In genomic region chr19:46961652-46962051, GRCm38 (mm10) we compare ENCODE assay signal across 1 mouse cellular context.
TF ChIP-seq lines count a peak whose summit lies in the region.

No protein-coding gene starts in this region.

TF ChIP-seq in CH12.LX, 34 proteins besides CTCF, POLR2A, EP300 and RAD21 (continued from another document):
- TF ChIP-seq NRF1 (IDR thresholded peaks at IDR 0.05; ENCODE audit: low read depth, low read length) (no peak; the same call in 1 of the 2 replicates), ZC3H11A (IDR thresholded peaks at IDR 0.05; ENCODE audit: low read depth, low read length) (no peak), BHLHE40 (IDR thresholded peaks at IDR 0.05; ENCODE audit: low read depth, low read length) (0 out of 2 replicates have a peak, but pooled peaks have one; percentile 40), SMC3 (IDR thresholded peaks at IDR 0.05; ENCODE audit: low read depth, low read length) (no peak)
